Mouse (Mus musculus): Measurements from ENCODE around the gene Bmp2k. TPM values are rescaled to one million over a fixed set of nuclear protein-coding genes. Genes with fewer than 3 reads are reported as not detected.

Bmp2k gene
- polyA plus RNA-seq, 1 experiment from 2014 or later = 9.4 TPM

GRCm38 (mm10) chr5:96996401-96997309 lies 834 bp upstream of the Bmp2k start:
- Histone ChIP-seq H3K9me3 (no peaks in the 10 kb centered on the region), H3K9ac (replicated peaks) (peak overlapping the region; percentile 86), H3K4me3 (peak overlapping the region; percentile 86), H3K27me3 (peaks cover 7% of the 10 kb centered on the region; the same call in 1 of the 2 replicates), H3K4me2 (replicated peaks) (peak overlapping the region; percentile 85), H3K36me3 (no peaks in the 10 kb centered on the region), H3K27ac (replicated peaks) (peak overlapping the region; percentile 92), H3K4me1 (peaks cover 24% of the 10 kb centered on the region)
- 19% methylated on average over 37 of the region's 39 CpGs for WGBS
- ATAC-seq (ENCODE audit: low FRiP score, low read depth) = no peak

GRCm38 (mm10) chr5:96997802-96998565 lies 495 bp downstream of the Bmp2k start:
- peak overlapping the region; percentile 85 for H3K4me2 ChIP-seq (replicated peaks)
- WGBS = under 1% methylated on average over 68 of the region's 75 CpGs
- H3K9ac ChIP-seq (replicated peaks) = peak overlapping the region; percentile 86
- peaks cover 24% of the 10 kb centered on the region for H3K4me1 ChIP-seq
- H3K4me3 ChIP-seq = peak overlapping the region; percentile 86
- no peaks in the 10 kb centered on the region for H3K36me3 ChIP-seq
- peak overlapping the region; percentile 92 for H3K27ac ChIP-seq (replicated peaks)
- peak; percentile 27 for ATAC-seq (ENCODE audit: low FRiP score, low read depth)
- H3K27me3 ChIP-seq = peaks cover 7% of the 10 kb centered on the region; the same call in 1 of the 2 replicates
- no peaks in the 10 kb centered on the region for H3K9me3 ChIP-seq

- Histone ChIP-seq H3K9me3 (no peaks in the 10 kb centered on the region), H3K4me1 (peaks cover 24% of the 10 kb centered on the region), H3K27me3 (peaks cover 7% of the 10 kb centered on the region; the same call in 1 of the 2 replicates), H3K9ac (replicated peaks) (peak overlapping the region; percentile 86), H3K27ac (replicated peaks) (no peak overlapping the region), H3K4me2 (replicated peaks) (peak overlapping the region; percentile 85), H3K4me3 (peak overlapping the region; percentile 86), H3K36me3 (no peaks in the 10 kb centered on the region)
- ATAC-seq (ENCODE audit: low FRiP score, low read depth) = no peak
- 15% methylated on average over 6 of the region's 6 CpGs for WGBS
These were observed 1.0 kb downstream of the Bmp2k start for GRCm38 (mm10) chr5:96998566-96998907.

GRCm38 (mm10) chr5:96999601-97000000 lies 2.1 kb downstream of the Bmp2k start:
- ATAC-seq (ENCODE audit: low FRiP score, low read depth) = no peak
- H3K27ac ChIP-seq (replicated peaks) = no peak overlapping the region
- peaks cover 7% of the 10 kb centered on the region; the same call in 1 of the 2 replicates for H3K27me3 ChIP-seq
- 90% methylated on average over 7 of the region's 7 CpGs for WGBS
- H3K4me2 ChIP-seq (replicated peaks) = peak overlapping the region; percentile 6; the same call in 1 of the 2 replicates
- H3K4me1 ChIP-seq = peaks cover 26% of the 10 kb centered on the region
- no peaks in the 10 kb centered on the region for H3K36me3 ChIP-seq
- no peaks in the 10 kb centered on the region for H3K9me3 ChIP-seq
- H3K9ac ChIP-seq (replicated peaks) = no peak overlapping the region
- H3K4me3 ChIP-seq = 0 out of 2 replicates have a peak overlapping the region, but pooled peaks have one; percentile 9

- Histone ChIP-seq H3K9ac (replicated peaks) (no peak overlapping the region), H3K4me1 (peaks cover 26% of the 10 kb centered on the region), H3K27me3 (peaks cover 7% of the 10 kb centered on the region; the same call in 1 of the 2 replicates), H3K4me3 (no peak overlapping the region), H3K27ac (replicated peaks) (no peak overlapping the region), H3K9me3 (no peaks in the 10 kb centered on the region), H3K36me3 (no peaks in the 10 kb centered on the region), H3K4me2 (replicated peaks) (no peak overlapping the region)
- WGBS = 93% methylated on average over 5 of the region's 5 CpGs
- no peak for ATAC-seq (ENCODE audit: low FRiP score, low read depth)
These were observed 3.0 kb downstream of the Bmp2k start for GRCm38 (mm10) chr5:97000524-97000923.

GRCm38 (mm10) chr5:97001153-97001552 lies 3.7 kb downstream of the Bmp2k start:
- no peaks in the 10 kb centered on the region for H3K36me3 ChIP-seq
- no peak overlapping the region for H3K27ac ChIP-seq (replicated peaks)
- 93% methylated on average over 10 of the region's 10 CpGs for WGBS
- H3K4me2 ChIP-seq (replicated peaks) = no peak overlapping the region
- no peak overlapping the region for H3K4me3 ChIP-seq
- peaks cover 22% of the 10 kb centered on the region for H3K4me1 ChIP-seq
- no peaks in the 10 kb centered on the region for H3K9me3 ChIP-seq
- no peak overlapping the region for H3K9ac ChIP-seq (replicated peaks)
- ATAC-seq (ENCODE audit: low FRiP score, low read depth) = no peak
- H3K27me3 ChIP-seq = peaks cover 7% of the 10 kb centered on the region; the same call in 1 of the 2 replicates

GRCm38 (mm10) chr5:97001571-97001970 lies 4.1 kb downstream of the Bmp2k start:
- no peak for ATAC-seq (ENCODE audit: low FRiP score, low read depth)
- no peak overlapping the region for H3K4me2 ChIP-seq (replicated peaks)

GRCm38 (mm10) chr5:97002336-97002735 lies 4.8 kb downstream of the Bmp2k start:
- peaks cover 7% of the 10 kb centered on the region; the same call in 1 of the 2 replicates for H3K27me3 ChIP-seq
- WGBS = 93% methylated on average over 5 of the region's 5 CpGs
- H3K4me1 ChIP-seq = peaks cover 16% of the 10 kb centered on the region; the same call in 1 of the 2 replicates

More at GRCm38 (mm10) chr5:97001571-97001970, 4.1 kb downstream of the Bmp2k start:
- Histone ChIP-seq H3K27me3 (peaks cover 7% of the 10 kb centered on the region; the same call in 1 of the 2 replicates), H3K9me3 (no peaks in the 10 kb centered on the region), H3K36me3 (no peaks in the 10 kb centered on the region), H3K4me3 (no peak overlapping the region), H3K9ac (replicated peaks) (no peak overlapping the region), H3K4me1 (peaks cover 18% of the 10 kb centered on the region), H3K27ac (replicated peaks) (no peak overlapping the region)
- 94% methylated on average over 5 of the region's 5 CpGs for WGBS

GRCm38 (mm10) chr5:97002937-97003336 lies 5.4 kb downstream of the Bmp2k start:
- Histone ChIP-seq H3K4me1 (peaks cover 16% of the 10 kb centered on the region; the same call in 1 of the 2 replicates), H3K36me3 (no peaks in the 10 kb centered on the region), H3K9ac (replicated peaks) (no peak overlapping the region), H3K27ac (replicated peaks) (no peak overlapping the region), H3K9me3 (no peaks in the 10 kb centered on the region), H3K4me3 (no peak overlapping the region), H3K27me3 (peaks cover 7% of the 10 kb centered on the region; the same call in 1 of the 2 replicates), H3K4me2 (replicated peaks) (no peak overlapping the region)
- ATAC-seq (ENCODE audit: low FRiP score, low read depth) = no peak
- 84% methylated on average over 7 of the region's 7 CpGs for WGBS

More at GRCm38 (mm10) chr5:97002336-97002735, 4.8 kb downstream of the Bmp2k start:
- Histone ChIP-seq H3K36me3 (no peaks in the 10 kb centered on the region), H3K27ac (replicated peaks) (no peak overlapping the region), H3K4me2 (replicated peaks) (no peak overlapping the region), H3K9me3 (no peaks in the 10 kb centered on the region), H3K9ac (replicated peaks) (no peak overlapping the region), H3K4me3 (no peak overlapping the region)
- no peak for ATAC-seq (ENCODE audit: low FRiP score, low read depth)

GRCm38 (mm10) chr5:97004178-97005030 lies 6.9 kb downstream of the Bmp2k start:
- H3K4me3 ChIP-seq = no peak overlapping the region
- H3K9me3 ChIP-seq = no peaks in the 10 kb centered on the region
- 84% methylated on average over 23 of the region's 23 CpGs for WGBS
- no peak overlapping the region for H3K9ac ChIP-seq (replicated peaks)
- no peak for ATAC-seq (ENCODE audit: low FRiP score, low read depth)
- 0 out of 2 replicates have a peak, but pooled peaks cover 6% of the 10 kb centered on the region for H3K4me1 ChIP-seq
- H3K4me2 ChIP-seq (replicated peaks) = no peak overlapping the region
- H3K27ac ChIP-seq (replicated peaks) = no peak overlapping the region
- H3K27me3 ChIP-seq = peaks cover 4% of the 10 kb centered on the region; the same call in 1 of the 2 replicates
- no peaks in the 10 kb centered on the region for H3K36me3 ChIP-seq

- Histone ChIP-seq H3K4me2 (replicated peaks) (no peak overlapping the region), H3K9me3 (no peaks in the 10 kb centered on the region), H3K9ac (replicated peaks) (no peak overlapping the region), H3K4me1 (0 out of 2 replicates have a peak, but pooled peaks cover 2% of the 10 kb centered on the region), H3K36me3 (no peaks in the 10 kb centered on the region), H3K27ac (replicated peaks) (no peak overlapping the region), H3K4me3 (no peak overlapping the region), H3K27me3 (no peaks in the 10 kb centered on the region)
- WGBS = 96% methylated on average over 2 of the region's 2 CpGs
- no peak for ATAC-seq (ENCODE audit: low FRiP score, low read depth)
These were observed 8.4 kb downstream of the Bmp2k start for GRCm38 (mm10) chr5:97005891-97006290.

Measured in midbrain, embryonic 12.5 days (tissue).